Mouse (Mus musculus): Measurements from ENCODE around the gene Tas2r114. TPM values are rescaled to one million over a fixed set of nuclear protein-coding genes. Genes with fewer than 3 reads are reported as not detected.

Tas2r114 gene
- total RNA-seq (2012; rRNA removed) = not detected in 2 replicates
- total RNA-seq (2014; rRNA removed) = not detected in 2 replicates
- not detected in 2 replicates for polyA plus RNA-seq (2012; ENCODE audit: insufficient read length, low read depth)

DNA sequence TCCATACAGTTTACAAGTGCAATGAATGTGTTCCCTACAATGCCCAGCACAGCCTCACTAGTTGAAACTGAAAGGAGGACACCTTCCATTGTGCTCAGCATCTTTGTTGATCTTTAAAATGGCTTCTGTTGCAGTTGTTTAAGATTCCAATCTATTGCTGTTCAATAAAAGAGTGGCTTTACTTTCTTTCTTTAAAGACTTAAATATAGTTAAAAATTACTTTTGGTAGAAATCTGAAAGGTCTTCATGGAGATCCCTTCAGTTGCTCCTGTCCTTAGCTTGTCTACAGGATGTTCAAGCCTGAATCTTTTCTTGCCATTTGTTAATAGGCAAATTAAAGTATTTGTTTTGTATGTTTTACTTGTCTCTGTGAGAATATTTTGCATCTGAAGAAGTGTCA, at the start of gene Tas2r114:
Tas2r114 (minus strand) TSS at position 101 of the 400 bp plus-strand sequence.
- DNase-seq (ENCODE audit: extremely low read depth) = no peak
- Histone ChIP-seq H3K4me1 (ENCODE audit: control insufficient read depth in 1 of 2, insufficient read depth in 2 of 2) (no peaks in the 10 kb centered on the region), H3K36me3 (replicated peaks in 1 of 2; ENCODE audit: control insufficient read depth in 1 of 2, insufficient read depth in 1 of 2, low read length in 1 of 2) (no peaks in the 10 kb centered on the region), H3K9ac (ENCODE audit: insufficient read depth, low read depth) (no peak within 1 kb of the TSS), H3K27ac (ENCODE audit: insufficient read depth, low read depth) (no peak within 1 kb of the TSS), H3K4me2 (ENCODE audit: insufficient read depth, low read depth, poor library complexity, severe bottlenecking) (no peak within 1 kb of the TSS), H3K79me2 (replicated peaks; ENCODE audit: control insufficient read depth, extremely low read depth, insufficient read depth, poor library complexity, severe bottlenecking) (no peaks in the 10 kb centered on the region), H3K4me3 (replicated peaks in 1 of 3; ENCODE audit: low read depth in 2 of 3, low read length in 2 of 3, poor library complexity in 1 of 3) (no peak within 1 kb of the TSS), H3K9me3 (replicated peaks; ENCODE audit: low read length) (peaks cover 16% of the 10 kb centered on the region), H3K27me3 (replicated peaks) (no peaks in the 10 kb centered on the region)
- dilution Hi-C loops (cut with MboI; ENCODE audit: extremely low pct_ligation_motif_present, extremely low pct_unique_long_range_greater_than_20kb, low sequenced_read_pairs) (no loop called here), in situ Hi-C loops (cut with MboI; ENCODE audit: low pct_ligation_motif_present, low pct_unique_long_range_greater_than_20kb, low sequenced_read_pairs) (no loop called here)
- TF ChIP-seq PAX5 (IDR thresholded peaks at IDR 0.05; ENCODE audit: low read length) (no peak), BHLHE40 (IDR thresholded peaks at IDR 0.05; ENCODE audit: low read depth, low read length) (no peak), KAT2A (IDR thresholded peaks at IDR 0.05; ENCODE audit: insufficient replicate concordance, low read length) (no peak), JUN (IDR thresholded peaks at IDR 0.05; ENCODE audit: insufficient read depth, low read depth, low read length) (no peak), MXI1 (IDR thresholded peaks at IDR 0.05; ENCODE audit: low read depth, low read length) (no peak), TBP (conservative IDR thresholded peaks at IDR 0.05; ENCODE audit: low read depth, low read length) (no peak), NELFE (IDR thresholded peaks at IDR 0.05; ENCODE audit: low read depth, low read length) (no peak), ZNF384 (IDR thresholded peaks at IDR 0.05; ENCODE audit: low read depth, low read length) (no peak), ZC3H11A (IDR thresholded peaks at IDR 0.05; ENCODE audit: low read depth, low read length) (no peak), HCFC1 (IDR thresholded peaks at IDR 0.05; ENCODE audit: low read depth, low read length) (no peak), RAD21 (IDR thresholded peaks at IDR 0.05; ENCODE audit: low read depth, low read length) (no peak), ELF1 (IDR thresholded peaks at IDR 0.05; ENCODE audit: low read depth, low read length) (no peak), MAZ (IDR thresholded peaks at IDR 0.05; ENCODE audit: low read depth, low read length) (no peak)

DNA sequence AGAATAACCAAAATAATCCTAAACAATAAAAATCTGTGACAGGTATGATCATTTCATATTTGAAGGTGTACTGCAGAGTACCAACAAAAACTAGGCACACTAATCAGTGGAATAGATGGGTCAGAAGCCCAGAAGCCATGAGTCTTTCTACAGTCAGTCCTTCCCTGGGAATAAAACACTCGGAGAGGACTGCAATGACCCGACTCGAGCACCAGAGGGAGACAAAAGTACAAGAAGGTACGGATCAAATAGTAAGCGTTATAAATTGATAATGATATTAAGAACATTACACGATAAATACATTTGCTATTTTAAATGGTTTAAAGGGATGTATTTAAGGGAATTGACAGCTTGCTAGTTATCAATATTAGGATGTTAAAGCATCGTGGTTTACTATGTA, 22.9 kb upstream of the Tas2r114 start:
- H3K27ac ChIP-seq (ENCODE audit: insufficient read depth, low read depth) = no peak overlapping the region
- no peaks in the 10 kb centered on the region for H3K36me3 ChIP-seq (replicated peaks in 1 of 2; ENCODE audit: control insufficient read depth in 1 of 2, insufficient read depth in 1 of 2, low read length in 1 of 2)
- no peaks in the 10 kb centered on the region for H3K4me1 ChIP-seq (ENCODE audit: control insufficient read depth in 1 of 2, insufficient read depth in 2 of 2)
- no peak for DNase-seq (ENCODE audit: extremely low read depth)
- peaks cover 15% of the 10 kb centered on the region for H3K9me3 ChIP-seq (replicated peaks; ENCODE audit: low read length)
- H3K79me2 ChIP-seq (replicated peaks; ENCODE audit: control insufficient read depth, extremely low read depth, insufficient read depth, poor library complexity, severe bottlenecking) = no peaks in the 10 kb centered on the region
- H3K4me3 ChIP-seq (replicated peaks in 1 of 3; ENCODE audit: low read depth in 2 of 3, low read length in 2 of 3, poor library complexity in 1 of 3) = no peak overlapping the region
- no peak overlapping the region for H3K9ac ChIP-seq (ENCODE audit: insufficient read depth, low read depth)
- no peaks in the 10 kb centered on the region for H3K27me3 ChIP-seq (replicated peaks)
- dilution Hi-C loops (cut with MboI; ENCODE audit: extremely low pct_ligation_motif_present, extremely low pct_unique_long_range_greater_than_20kb, low sequenced_read_pairs) = no loop called here
- TF ChIP-seq NRF1 (IDR thresholded peaks at IDR 0.05; ENCODE audit: low read depth, low read length) = no peak
- TF ChIP-seq CTCF (conservative IDR thresholded peaks at IDR 0.05 in 1 of 2, IDR thresholded peaks at IDR 0.05 in 1 of 2; ENCODE audit: low read depth in 2 of 2, low read length in 2 of 2) = peak in 1 of 2 experiments; percentile 33; a peak in 2 of 4 replicates
- H3K4me2 ChIP-seq (ENCODE audit: insufficient read depth, low read depth, poor library complexity, severe bottlenecking) = no peak overlapping the region
- in situ Hi-C loops (cut with MboI; ENCODE audit: low pct_ligation_motif_present, low pct_unique_long_range_greater_than_20kb, low sequenced_read_pairs) = no loop called here
